Mouse (Mus musculus) heart, adult 2 months (tissue): ENCODE results near the gene Abhd17a. TPM values are rescaled to one million over a fixed set of nuclear protein-coding genes. Genes with fewer than 3 reads are reported as not detected.

Source experiments
- DNase-seq, 2 experiments: peaks; one replicate each; pipeline ENCODE4 v3.0.0; 2021
- H3K27ac ChIP-seq: fragments of 200-600 bp; 2 replicates; pipeline ENCODE4 v1.8.1; 2022
- H3K27me3 ChIP-seq: fragments of 200-500 bp; 2 replicates; pipeline ENCODE4 v1.6.1; 2012; ENCODE audit warnings: mild to moderate bottlenecking, low read length, inconsistent platforms, mixed read lengths; ENCODE audit not compliant: control insufficient read depth, insufficient read depth
- H3K36me3 ChIP-seq: fragments of 200-500 bp; 2 replicates; pipeline ENCODE4 v1.6.1; 2012; ENCODE audit warnings: low read length, inconsistent platforms; ENCODE audit not compliant: control insufficient read depth, insufficient read depth
- H3K4me1 ChIP-seq: fragments of 200-500 bp; 2 replicates; pipeline ENCODE4 v1.6.1; 2011; ENCODE audit warnings: low read length; ENCODE audit not compliant: control insufficient read depth, insufficient read depth
- H3K4me3 ChIP-seq: fragments of 200-600 bp; 2 replicates; pipeline ENCODE4 v1.8.1; 2022
- H3K79me2 ChIP-seq: fragments of 200-500 bp; replicated peaks from 2 replicates; pipeline ENCODE4 v1.6.1; 2012; ENCODE audit warnings: mild to moderate bottlenecking, inconsistent platforms, low read length, moderate library complexity, mixed read lengths; ENCODE audit not compliant: control insufficient read depth, insufficient read depth
- H3K9ac ChIP-seq: fragments of 200-500 bp; 2 replicates; pipeline ENCODE4 v1.6.1; 2012; ENCODE audit warnings: low read depth, mild to moderate bottlenecking, control low read depth, inconsistent platforms, low read length, mixed read lengths
- CTCF ChIP-seq: fragments of 200-600 bp; IDR thresholded peaks from 2 replicates; pipeline ENCODE4 v1.8.1; 2022; ENCODE audit warnings: antibody characterized with exemption, mild to moderate bottlenecking, moderate library complexity
- EP300 ChIP-seq: fragments of 200-500 bp; IDR thresholded peaks from 2 replicates; pipeline ENCODE4 v1.6.1; 2011; ENCODE audit warnings: low read depth, low read length, control low read depth; ENCODE audit not compliant: insufficient read depth
- POLR2A ChIP-seq: fragments of 200-500 bp; IDR thresholded peaks from 2 replicates; pipeline ENCODE4 v1.6.1; 2011; ENCODE audit warnings: mild to moderate bottlenecking, low read depth, low read length, control low read depth; ENCODE audit not compliant: insufficient read depth
- WGBS: fragments of 180-500 bp; shearing (Covaris S2); methylation state at CpG from one replicate; pipeline ENCODE4 v1.1.7; 2018; 5-methylcytosine and 5-hydroxymethylcytosine counted together
- intact Hi-C: fragments of 180-260 bp; cut with DNase I; formaldehyde crosslinking; loops from one replicate; pipeline ENCODE4 v1.15.1; 2025
- polyA plus RNA-seq: library from polyadenylated mRNA; depleted of rRNA; stranded (reverse); fragments of >200 nt; gene quantifications from 2 replicates; pipeline ENCODE4 v1.2.3, GENCODE M21; 2012
- total RNA-seq, 2 experiments: library from RNA; stranded (reverse); gene quantifications; 2 replicates each; pipeline ENCODE4 v1.2.3; 2021

Gene Abhd17a
- total and polyA plus RNA-seq, 3 experiments, result 40.2 to 80.0 (median 46.9) TPM

GRCm38 (mm10) chr10:80620365-80620764 is 30.2 kb upstream of the Abhd17a start:
- Histone ChIP-seq H3K4me3 (no peak overlapping the region), H3K27ac (no peak overlapping the region), H3K4me1 (peaks cover 4% of the 10 kb centered on the region; the same call in 1 of the 2 replicates), H3K27me3 (no peaks in the 10 kb centered on the region), H3K36me3 (no peaks in the 10 kb centered on the region), H3K9ac (no peak overlapping the region), H3K79me2 (no peaks in the 10 kb centered on the region)
- 85% methylated on average over 9 of the region's 9 CpGs for WGBS
- no peak for DNase-seq
- intact Hi-C loops, result loop anchor here (2.0 kb wide), 1 partner anchor 16 kb away; no protein-coding TSS in a partner anchor
- TF ChIP-seq CTCF (no peak), POLR2A (no peak), EP300 (no peak)

- H3K9ac ChIP-seq, result no peak overlapping the region
- no peaks in the 10 kb centered on the region for H3K79me2 ChIP-seq
- intact Hi-C loops, result loop anchor here (2.0 kb wide), 1 partner anchor 15 kb away; no protein-coding TSS in a partner anchor
- peaks cover 2% of the 10 kb centered on the region; the same call in 1 of the 2 replicates for H3K4me1 ChIP-seq
- H3K27me3 ChIP-seq, result no peaks in the 10 kb centered on the region
- H3K27ac ChIP-seq, result no peak overlapping the region
- 49% methylated on average over 8 of the region's 8 CpGs for WGBS
- no peaks in the 10 kb centered on the region for H3K36me3 ChIP-seq
- no peak for DNase-seq
- TF ChIP-seq POLR2A (no peak), CTCF (no peak), EP300 (no peak)
- H3K4me3 ChIP-seq, result no peak overlapping the region
These were observed 29.5 kb upstream of the Abhd17a start for GRCm38 (mm10) chr10:80619465-80620244.

DNA sequence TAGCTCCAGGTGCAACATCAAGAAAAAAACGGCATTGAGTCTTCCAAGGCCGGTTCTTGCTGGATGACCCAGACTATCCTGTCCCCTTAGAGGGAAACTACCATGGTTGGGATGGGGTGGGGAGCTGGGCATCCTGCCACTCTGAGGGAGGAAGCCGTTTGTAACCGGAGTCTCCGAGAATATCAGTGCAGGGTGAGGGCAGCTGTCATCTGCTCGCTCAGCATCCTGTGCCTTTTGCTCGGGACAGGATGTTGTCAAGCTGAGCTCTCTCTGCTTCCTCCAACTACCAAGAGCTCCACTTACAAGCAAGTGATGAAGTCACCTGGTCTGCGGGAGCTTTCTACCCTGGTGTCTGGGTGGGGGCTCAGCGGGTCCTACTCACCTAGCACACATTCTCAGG is 28.0 kb upstream of the Abhd17a start:
- H3K79me2 ChIP-seq, result no peaks in the 10 kb centered on the region
- intact Hi-C loops, result no loop called here
- H3K27me3 ChIP-seq, result no peaks in the 10 kb centered on the region
- H3K4me3 ChIP-seq, result no peak overlapping the region
- no peak overlapping the region; the same call in 1 of the 2 replicates for H3K27ac ChIP-seq
- WGBS, result 28% methylated on average over 9 of the region's 9 CpGs
- TF ChIP-seq CTCF (no peak), EP300 (no peak), POLR2A (no peak)
- H3K36me3 ChIP-seq, result no peaks in the 10 kb centered on the region
- peak in 1 of 2 experiments; percentile 49 for DNase-seq
- H3K9ac ChIP-seq, result no peak overlapping the region
- H3K4me1 ChIP-seq, result no peaks in the 10 kb centered on the region

DNA sequence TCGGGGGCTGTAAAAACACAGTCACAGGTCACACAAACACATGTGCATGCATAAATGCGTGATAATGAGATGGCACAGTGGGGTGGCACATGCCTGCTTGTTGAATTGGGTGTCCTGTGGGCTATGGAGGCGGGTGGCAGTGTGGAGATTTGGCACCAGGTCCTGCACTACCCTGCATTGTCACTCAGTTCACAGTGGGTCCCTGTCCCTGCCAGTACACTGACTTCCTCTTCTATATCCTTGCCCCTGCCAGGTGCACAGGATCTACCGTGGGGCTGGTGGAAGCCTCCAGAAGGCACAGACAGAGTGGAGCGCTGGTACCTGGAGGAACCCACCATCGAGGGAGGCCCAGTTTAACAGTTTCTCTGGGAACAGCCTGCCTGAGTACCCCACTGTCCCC is 24.2 kb upstream of the Abhd17a start:
- Histone ChIP-seq H3K27me3 (no peaks in the 10 kb centered on the region), H3K36me3 (no peaks in the 10 kb centered on the region), H3K4me3 (no peak overlapping the region), H3K79me2 (no peaks in the 10 kb centered on the region), H3K4me1 (no peaks in the 10 kb centered on the region), H3K9ac (no peak overlapping the region), H3K27ac (no peak overlapping the region)
- no peak for DNase-seq
- intact Hi-C loops, result no loop called here
- 87% methylated on average over 6 of the region's 6 CpGs for WGBS
- TF ChIP-seq POLR2A, result no peak
- no peak for TF ChIP-seq EP300
- TF ChIP-seq CTCF, result no peak

DNA sequence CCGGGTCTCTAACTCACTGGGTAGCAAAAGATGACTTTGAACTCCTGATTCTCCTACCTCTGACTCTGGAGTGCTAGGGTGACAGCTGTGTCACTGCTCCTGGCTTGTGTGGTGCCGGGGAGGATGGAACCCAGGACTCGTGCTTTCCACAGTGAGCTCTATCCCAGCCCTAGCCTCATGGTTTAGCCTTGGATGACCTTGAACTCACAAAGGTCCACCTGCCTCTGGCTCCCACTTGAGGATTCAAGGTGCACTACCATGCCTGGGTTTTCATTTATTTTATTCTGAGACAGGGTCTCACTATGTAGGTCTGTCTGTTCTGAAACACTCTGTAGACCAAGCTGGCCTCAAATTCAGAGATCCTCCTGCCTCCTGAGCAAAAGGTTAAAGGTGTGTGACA is 23.7 kb upstream of the Abhd17a start:
- Histone ChIP-seq H3K4me1 (no peaks in the 10 kb centered on the region), H3K9ac (no peak overlapping the region), H3K4me3 (no peak overlapping the region), H3K27me3 (no peaks in the 10 kb centered on the region), H3K27ac (no peak overlapping the region), H3K36me3 (no peaks in the 10 kb centered on the region), H3K79me2 (no peaks in the 10 kb centered on the region)
- intact Hi-C loops, result no loop called here
- no peak for TF ChIP-seq EP300
- WGBS, result 81% methylated on average over 3 of the region's 3 CpGs
- DNase-seq, result no peak

- Histone ChIP-seq H3K27me3 (no peaks in the 10 kb centered on the region), H3K4me3 (no peak overlapping the region), H3K4me1 (no peaks in the 10 kb centered on the region), H3K36me3 (no peaks in the 10 kb centered on the region), H3K79me2 (no peaks in the 10 kb centered on the region; the same call in 1 of the 2 replicates), H3K9ac (no peak overlapping the region), H3K27ac (no peak overlapping the region)
- intact Hi-C loops, result loop anchor here (1.0 kb wide), 1 partner anchor 76 kb away; no protein-coding TSS in a partner anchor
- 93% methylated on average over 3 of the region's 3 CpGs for WGBS
- TF ChIP-seq POLR2A (no peak), EP300 (no peak), CTCF (no peak)
- DNase-seq, result no peak
These were observed 21.8 kb upstream of the Abhd17a start for GRCm38 (mm10) chr10:80611905-80612304.
